Mouse (Mus musculus) c-Kit-positive CD71-positive TER-119-negative erythroid progenitor cells, embryonic 14.5 days (primary cell): Measurements from ENCODE around the gene Ppm1h.

Experiments
- DNase-seq: peaks from one replicate; pipeline ENCODE4 v3.0.0-alpha.2; 2013; ENCODE audit warnings: low read depth

Gene Ppm1h

DNA sequence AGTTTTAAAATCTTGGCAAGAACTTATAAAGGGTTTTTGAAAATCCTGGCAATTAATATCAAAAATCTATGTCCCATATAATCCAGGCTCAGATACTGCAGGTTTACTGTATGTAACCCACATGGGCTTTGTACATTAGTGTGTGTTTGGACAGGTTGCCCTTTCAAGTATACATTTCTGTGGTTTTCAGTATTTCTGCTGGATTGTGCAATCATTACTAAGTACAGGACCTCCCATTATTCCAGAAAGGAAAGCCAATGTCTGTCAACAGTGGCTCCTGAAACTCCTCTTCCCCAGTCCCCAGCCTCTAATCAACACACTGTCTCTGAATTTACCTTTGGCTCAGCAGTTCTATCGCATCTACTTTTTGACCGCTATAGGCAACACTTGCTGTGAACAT, 66.4 kb downstream of the Ppm1h start:
- DNase-seq, result no peak

DNA sequence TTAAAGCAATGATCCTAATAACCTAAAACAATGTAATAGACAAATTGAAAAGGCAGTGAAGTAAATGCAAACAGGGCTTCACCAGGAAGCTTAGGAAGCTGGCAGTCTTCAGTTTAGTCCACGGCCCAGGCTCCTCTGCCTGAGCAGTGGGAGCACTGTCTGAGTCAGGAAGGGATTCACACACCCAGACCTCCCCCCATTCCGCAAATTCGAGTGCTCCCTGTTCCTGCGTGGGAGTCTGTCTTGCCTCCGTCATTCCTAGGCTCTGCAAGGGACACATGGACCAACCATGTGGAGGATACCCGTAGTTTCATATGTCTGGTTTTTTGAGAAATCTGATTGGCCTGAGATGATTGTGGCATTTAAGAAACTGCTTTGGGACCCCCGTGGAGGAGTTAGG, 67.6 kb downstream of the Ppm1h start:
- DNase-seq, result no peak

DNA sequence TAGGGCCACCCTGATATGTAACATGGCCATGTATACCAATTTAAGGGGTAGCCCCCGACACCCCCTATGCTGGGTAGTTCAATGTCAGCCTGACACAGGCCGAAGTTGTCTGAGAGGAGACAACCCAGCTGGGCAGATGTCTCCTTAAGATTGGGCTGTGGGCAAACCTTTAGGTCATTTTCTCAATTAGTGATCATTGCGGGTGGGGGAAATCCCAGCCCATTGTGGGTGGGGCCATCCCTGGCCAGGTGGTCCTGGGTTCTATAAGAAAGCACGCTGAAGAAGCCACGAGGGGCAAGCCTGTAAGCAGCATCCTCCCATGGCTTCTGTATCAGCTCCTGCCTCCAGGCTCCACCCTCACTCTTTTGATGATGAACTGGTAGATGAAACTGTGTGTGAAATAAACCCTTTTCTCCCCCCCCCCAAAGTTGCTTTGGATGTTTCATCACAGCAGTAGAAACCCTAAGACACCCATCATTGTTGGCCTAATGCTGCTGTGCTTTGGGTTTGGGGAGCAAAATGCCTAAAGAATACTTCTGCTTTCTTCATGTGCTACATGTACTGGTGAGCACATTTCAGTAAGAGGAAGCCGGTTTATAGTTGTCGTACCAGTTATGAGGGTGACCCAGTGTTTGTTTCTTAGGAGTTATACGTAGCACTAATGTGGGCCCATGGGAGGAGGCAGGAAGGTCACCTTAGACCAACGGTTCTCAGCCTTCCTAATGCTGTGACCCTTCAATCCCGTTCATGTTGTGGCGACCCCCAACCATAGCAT, 68.8 kb downstream of the Ppm1h start:
- DNase-seq, result no peak

DNA sequence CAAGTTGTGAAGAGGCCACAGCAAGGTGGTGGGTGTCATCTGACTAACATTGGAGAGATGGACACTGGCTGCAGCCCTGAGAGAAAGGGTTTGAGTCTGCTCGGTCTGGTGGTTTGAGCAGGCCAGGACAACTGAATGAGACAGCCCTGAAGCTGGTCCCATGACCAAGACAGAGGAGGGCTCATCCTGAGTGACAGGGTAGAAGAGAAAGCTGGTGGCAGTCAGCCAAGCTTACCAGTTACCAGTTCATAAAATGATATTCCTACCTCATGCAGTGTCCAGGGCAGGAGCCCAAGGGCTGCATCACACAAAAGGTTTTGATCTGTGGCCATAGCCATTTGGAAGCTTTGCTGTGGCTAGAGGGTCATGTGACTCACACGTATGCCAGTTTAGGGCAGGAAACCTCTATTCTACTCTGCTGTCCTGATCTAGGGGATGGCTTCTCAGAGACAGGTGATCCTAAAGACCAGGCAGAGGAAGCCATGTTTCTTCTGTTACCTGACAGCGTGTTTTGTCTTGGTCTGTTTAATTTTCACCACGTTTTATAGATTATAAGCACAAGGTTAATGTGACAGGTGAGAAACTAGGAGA, 69.9 kb downstream of the Ppm1h start:
- no peak for DNase-seq

DNA sequence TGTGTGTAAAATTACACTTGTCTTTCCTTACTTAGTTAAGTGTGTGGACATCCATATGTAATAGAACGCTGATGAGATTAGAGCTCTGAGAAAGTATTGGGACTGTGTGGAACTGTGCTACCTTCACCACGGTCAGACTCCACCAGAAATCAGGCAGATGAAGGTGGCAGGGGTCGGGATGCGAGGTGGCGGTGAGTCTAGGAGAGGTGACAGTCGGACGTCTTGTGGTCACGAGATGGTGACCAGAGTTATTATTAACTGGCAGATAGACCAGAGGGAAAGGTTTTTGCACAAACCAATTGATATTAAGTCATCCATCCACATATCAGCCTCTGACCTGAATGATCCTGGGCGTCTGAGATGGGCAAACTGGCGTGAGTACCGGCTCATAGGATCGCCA, 70.5 kb downstream of the Ppm1h start:
- DNase-seq, result no peak

DNA sequence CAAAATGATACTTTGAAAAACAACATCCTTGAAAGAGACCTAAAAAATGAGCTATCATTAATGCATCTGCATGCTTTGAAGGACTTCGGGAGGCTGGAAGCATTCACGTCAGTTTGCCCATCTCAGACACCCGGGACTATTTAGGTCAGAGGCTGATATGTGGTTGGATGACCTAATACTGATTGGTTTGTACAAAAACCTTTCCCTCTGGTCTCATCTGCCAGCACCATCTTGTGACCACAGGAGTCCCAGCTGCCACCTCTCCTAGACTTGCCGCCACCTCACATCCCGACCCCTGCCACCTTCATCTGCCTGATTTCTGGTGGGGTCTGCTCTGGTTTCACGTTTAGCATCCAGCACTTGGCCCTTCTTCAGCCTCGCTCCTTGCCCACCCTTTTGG, 71.3 kb downstream of the Ppm1h start:
- no peak for DNase-seq

DNA sequence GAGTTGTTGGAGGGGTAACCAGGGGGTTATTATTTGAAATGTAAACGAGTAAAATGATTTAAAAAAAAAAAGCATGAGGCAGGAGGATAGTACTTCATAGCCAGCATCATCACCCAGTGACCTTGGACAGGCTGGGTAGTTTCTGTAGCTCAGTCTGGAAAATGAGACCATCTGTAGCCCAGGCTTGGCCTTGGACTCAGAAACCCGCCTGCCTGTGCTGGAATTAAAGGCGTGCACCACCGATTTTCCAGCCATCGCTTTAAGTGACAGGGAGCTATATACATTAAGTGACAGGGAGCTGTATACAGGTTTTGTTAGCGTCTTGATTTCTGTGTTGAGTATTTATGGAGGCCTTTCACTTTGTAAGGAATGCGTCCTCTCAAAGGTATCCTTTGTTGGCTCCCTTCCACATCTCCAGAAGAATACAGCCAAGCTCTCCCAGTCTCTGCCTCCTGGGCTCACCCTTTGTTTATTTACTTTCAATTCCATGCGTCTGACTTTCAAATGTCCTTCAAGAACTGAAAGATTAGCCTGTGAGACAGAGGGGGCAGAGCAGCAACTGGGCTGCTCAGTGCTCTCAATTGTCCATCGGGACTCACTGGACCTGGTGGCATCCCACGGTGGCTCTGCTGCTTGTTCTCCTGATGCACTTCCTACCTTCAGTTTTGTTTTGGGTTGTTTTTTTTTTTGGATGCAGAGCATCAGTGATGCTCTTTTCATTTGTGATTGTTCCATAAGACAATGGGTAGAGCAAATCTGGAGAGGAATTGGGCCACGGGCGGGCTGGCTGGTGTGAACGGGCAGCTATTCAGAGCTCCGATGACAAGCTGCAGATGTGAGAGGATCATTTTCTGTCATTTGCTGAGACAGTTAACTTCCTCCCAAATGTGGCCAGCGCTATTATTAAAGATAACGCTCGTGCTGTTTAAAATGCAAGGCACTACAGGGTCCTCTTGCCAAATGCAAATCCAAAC, 74.7 kb downstream of the Ppm1h start:
- DNase-seq, result no peak

DNA sequence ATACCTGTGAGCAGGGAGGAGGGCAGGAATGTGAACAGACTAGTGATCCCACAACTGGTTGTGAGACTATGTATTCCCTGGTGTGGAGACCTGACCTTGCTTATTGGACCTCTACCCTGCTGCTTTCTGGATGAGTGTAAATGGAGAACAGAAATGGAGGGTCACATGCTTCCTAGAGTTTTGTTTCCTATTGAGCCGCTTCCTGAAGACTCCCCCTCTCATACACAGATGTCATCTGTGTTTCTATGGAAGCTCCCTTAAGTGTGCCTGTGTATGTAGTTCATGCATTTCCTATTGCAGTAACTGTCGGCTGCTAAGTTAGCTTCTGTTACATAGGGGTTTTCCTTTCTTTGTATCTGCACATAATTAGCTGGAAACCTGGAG, 75.4 kb downstream of the Ppm1h start:
- no peak for DNase-seq

DNA sequence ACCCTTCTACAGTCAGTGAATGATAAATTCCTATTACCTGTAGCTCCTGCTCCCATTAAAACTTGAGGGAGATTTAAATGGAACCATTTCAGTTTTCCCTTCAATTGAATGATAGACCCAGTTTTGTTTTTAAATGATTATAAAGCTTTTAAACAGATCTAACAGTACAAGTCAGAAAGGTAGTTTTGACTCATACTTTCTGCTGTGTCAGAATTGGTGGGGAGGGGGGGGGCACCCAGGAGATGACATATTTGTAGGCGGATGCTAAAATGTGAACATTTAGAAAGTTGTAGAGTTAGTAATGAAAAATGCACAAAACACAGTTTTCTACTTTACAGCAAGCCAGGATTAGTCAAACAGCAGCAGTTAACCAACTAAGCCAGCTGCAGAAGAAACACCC, 76.4 kb downstream of the Ppm1h start:
- DNase-seq, result no peak

DNA sequence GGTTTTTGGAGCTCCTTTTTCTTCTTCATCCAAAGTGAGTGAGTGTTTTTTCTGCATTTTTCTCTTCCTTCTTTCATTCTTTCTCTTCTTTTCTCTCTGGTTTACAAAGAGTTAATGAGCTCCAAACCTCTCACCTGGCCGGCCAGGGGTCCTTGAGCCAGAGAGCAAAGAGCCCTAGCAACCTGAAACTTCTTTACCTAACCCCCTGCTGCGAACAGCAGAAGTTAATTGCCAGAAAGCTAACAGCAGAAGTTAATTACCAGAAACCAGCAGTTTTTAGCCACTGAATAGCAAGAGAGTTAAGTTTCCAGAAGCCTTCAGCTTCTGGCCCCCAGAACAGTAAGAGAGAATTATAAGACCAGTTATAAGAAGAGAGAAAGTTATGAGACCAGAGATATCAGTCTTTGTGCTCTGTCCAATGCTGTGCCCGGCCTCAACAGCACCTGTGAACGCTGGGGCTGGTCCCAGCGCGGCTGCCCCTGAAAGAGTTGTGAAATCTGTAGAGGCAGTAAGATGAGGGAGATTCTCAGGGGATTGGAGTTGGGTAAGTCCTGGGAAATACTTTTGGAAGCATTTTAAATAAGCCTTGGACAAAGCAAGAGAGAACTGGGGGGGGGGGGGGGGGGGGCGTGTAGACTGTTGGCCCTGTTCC, 78.4 kb downstream of the Ppm1h start:
- no peak for DNase-seq

DNA sequence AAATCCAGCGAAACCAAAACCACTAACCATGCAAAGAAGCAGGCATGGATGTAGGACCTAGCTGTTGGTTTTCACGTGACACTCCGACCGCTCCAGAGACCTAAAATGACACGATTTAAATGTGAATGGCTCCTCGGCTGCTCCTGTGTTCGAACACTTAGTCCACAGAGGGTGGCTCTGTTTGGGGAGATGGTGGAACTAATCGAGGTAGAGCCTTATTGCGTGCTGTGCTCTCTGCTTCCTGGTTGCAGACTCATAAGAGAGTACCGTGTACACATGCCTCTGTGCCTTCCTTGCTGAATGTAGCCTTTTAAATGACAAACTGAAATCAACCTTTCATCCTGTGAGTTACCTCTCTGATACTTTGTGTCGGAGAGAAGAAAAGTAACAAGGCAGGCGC, 79.2 kb downstream of the Ppm1h start:
- no peak for DNase-seq

DNA sequence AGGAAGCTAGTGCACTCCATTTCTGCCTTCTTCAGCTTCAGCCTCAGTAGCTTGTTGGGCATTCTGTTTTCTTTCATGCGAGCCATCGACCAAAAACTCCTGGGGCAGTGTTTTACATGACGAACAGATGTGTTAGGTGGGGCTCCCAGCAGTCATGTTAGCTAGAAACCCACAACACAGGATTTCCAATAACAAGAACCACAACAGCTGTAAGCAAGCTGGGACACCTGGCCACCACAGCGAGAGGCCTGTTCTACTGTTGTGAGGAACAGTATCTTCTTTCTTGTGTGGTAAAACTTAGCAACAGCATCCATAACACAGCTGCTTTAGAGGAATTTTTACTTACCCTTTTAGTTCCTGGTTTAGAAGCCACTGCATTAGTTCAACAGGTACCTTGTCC, 79.8 kb downstream of the Ppm1h start:
- DNase-seq, result no peak

DNA sequence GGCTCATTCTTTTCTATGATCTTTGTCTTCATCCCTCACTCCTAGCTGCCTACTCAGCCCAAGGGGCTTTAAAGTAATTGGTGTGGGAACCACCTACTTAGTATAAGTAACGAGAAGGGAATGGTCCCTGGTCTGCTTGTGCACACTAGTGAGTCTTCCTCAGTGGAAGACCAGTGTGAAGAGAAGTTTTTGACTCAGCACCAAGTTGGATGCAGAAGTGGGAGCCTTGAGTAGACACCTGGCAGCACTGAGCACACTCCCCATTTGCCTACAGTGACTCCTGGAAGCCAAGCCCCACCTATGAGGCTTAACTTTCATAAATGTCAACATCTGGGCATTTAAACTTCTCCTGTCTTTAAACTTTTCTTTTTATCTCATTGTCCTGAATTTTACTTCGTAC, 81.2 kb downstream of the Ppm1h start:
- no peak for DNase-seq

DNA sequence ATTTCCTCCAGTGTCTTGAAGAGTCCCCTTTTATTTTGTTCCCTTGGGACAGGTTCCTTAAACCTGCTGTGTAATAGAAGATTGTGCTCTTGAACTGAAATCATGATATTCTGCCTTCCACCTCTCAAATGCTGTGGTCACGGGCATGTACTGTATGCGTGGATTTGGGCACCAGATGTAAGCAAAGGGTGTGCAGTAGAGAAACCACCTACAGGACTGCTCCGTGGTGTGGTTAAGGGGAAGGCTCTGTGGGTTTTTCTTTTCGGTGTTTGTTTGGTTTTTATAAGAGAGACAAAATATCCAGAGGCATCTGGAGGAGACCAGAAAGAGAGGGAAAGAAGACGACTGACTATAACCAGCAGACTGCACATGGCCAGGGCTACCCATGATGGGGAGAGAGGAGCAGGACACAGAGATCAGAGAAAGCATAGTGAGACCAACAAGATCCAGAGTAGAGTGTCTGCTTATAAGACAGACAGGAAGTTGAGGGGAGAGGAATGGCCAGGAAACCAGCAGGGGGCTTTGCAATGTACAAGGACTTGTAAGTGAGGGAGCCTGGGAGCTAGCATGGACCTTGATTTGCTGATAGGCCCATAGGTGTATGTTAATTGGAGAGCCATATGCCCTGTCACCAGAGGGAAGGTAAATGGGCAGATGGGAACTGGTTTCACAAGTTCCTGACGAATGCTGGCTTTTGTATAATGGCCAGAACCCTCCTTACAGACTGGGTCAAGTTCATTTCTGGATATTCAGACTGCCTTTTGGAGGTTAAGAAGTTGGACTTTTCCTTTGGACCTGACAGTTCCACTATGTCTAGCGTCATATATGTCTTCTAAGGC, 82.1 kb downstream of the Ppm1h start:
- DNase-seq, result no peak

DNA sequence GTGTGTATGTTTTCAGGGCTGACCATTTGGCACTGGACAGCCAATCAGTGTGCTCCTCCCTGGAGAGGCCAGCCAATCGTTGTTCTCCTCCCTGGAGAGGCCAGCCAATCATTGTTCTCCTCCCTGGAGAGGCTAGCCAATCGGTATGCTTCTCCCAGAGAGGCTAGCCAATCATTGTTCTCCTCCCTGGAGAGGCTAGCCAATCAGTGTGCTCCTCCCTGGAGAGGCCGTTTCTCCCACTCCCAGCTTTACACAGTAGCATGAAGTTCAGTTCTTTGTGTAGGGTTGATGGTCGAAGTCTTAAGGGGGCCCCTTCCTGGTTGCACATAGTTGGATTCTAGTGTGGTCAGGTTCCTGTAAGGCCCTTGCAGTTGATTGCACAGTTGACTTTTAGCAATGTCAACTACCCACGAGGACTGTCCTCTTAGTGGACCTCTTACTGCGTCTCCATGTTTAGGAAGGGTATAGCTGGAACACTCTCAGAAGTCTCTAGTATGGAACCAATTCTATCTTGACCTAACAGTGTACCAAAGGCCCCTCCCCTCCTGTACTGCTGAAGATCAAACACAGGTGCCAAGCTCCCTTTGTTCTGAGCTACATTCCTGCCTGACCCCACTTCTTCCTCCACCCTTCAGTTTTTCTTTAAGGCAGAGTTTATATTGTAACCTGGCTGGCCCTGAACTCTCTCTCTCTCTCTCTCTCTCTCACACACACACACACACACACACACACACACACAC, 84.4 kb downstream of the Ppm1h start:
- no peak for DNase-seq

DNA sequence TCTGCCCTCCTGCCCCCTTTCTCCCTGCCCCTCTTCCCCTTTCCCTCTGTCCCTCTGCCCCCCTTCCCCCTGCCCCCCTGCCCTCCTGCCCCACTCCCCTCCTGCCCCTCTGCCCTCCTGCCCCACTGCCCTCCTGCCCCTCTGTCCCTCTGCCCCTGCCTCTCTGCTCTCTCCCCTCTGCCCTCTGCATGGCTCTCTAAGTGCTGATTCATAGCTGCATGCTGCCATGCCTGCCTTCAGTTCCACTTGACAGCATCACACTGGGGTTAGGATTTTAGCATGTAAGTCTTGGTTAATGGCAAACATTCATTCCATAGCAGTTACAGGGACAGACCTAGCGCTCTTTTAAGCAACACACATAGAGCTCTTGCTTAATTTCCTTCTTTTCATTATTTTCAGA, 85.0 kb downstream of the Ppm1h start:
- DNase-seq, result no peak

DNA sequence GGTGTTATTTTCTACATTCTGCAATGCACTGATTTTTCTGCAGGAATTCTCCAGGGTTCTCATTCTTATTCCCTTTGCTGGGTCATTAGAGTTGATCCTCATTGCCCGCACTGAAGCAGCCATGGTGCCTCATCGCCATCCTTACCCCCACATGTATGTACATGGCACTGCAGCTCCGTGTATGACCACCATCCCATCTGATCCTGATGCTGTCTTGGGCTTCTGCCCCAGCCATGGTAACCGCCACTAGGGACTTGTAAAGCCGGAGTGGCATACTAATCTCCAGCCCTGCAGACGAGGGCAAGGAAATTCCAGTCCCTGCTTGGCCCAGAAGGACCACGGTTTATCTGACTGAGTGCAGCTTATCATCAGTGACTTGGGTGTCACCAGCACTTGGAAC, 86.1 kb downstream of the Ppm1h start:
- no peak for DNase-seq

DNA sequence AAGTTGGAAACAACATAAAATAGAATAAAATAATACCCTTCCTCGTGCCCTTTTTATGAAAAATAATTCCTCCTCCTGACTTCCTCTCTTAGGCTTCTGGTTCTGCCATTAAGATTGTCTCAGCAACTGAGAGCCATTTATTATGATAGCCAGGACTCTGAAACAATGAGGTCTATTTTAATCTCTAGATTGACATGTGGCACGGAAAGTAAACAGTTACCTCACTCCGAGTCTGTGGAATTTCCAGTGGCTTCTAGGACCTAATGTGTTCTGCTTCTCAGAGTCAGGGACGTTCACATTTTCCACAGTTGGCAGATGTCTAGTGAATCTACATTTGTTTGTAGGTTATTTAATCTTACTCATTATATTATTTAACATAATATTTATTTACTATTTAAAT, 87.0 kb downstream of the Ppm1h start:
- DNase-seq, result no peak

DNA sequence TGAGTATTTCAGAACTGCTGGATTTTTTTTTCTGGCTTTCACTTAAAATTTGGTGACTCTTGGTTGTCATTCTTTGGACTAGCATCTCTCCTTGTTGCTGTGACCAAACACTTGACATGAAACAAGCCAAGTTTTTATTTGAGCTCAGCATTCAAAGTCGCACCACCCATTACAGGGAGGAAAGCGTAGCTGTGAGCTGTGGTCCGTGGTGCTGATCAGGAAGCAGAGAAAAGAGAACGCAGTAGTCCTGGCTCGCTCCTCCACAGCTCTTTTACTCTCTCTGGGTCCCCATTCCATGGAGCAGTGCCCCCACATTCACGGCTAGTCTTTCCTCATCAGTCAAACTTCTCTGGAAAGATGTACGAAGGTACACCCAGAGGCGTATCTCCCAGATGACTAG, 87.4 kb downstream of the Ppm1h start:
- DNase-seq, result no peak

DNA sequence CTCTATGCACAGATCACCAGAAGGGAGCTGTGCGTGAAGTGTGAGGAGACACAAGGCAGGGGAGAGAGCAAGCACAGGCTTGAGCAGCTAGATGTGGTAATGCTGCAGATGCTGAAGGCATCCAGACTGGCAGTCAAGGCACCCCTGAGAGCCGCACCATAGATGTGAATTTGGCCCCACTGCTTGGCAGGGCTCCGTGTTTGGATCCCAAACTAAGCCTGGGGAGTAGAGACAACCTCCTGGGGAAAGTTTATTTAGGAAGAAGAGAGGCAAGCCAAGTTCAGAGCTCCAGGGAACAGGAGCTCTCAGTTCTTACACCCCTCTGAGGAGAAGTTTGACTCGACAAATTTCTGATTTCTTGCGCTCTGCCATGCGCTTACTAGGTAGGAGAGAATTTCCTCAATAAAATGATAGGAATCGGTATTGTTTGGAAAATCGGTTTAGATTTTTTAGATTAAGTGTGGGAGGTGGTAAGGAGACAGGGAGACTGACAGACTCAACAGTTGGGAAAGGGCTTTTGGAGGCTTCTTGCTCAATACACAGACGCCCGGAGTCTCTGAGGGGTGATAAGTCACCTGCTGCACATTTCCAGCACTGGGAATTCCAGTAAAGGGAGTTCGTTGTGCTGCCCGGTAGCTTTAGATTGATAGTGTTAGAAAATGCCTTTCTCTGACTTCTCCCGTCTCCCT, 89.8 kb downstream of the Ppm1h start:
- no peak for DNase-seq
